Mouse (Mus musculus) stomach, embryonic 15.5 days (tissue): ENCODE measurements around the gene Gpr119. TPM values are rescaled to one million over a fixed set of nuclear protein-coding genes. Genes with fewer than 3 reads are reported as not detected.

Experiments used
- ATAC-seq: fragments of 200-750 bp; cut with Nextera tagmentation; 2 replicates; pipeline ENCODE4 v1.8.0; 2017; ENCODE audit warnings: low read depth, moderate number of reproducible peaks, moderate TSS enrichment; ENCODE audit not compliant: insufficient read depth, low FRiP score
- H3K27ac ChIP-seq: fragments of 300-500 bp; sonication (generic); 2 replicates; pipeline ENCODE4 v1.5.1; 2015; ENCODE audit warnings: mild to moderate bottlenecking, inconsistent platforms
- H3K27me3 ChIP-seq: fragments of 300-500 bp; sonication (generic); replicated peaks from 2 replicates; pipeline ENCODE4 v1.6.1; 2015; ENCODE audit warnings: inconsistent platforms
- H3K36me3 ChIP-seq: fragments of 300-500 bp; sonication (generic); 2 replicates; pipeline ENCODE4 v1.6.1; 2015; ENCODE audit warnings: inconsistent platforms
- H3K4me1 ChIP-seq: fragments of 300-500 bp; sonication (generic); 2 replicates; pipeline ENCODE4 v1.6.1; 2015; ENCODE audit warnings: inconsistent platforms
- H3K4me2 ChIP-seq: fragments of 300-500 bp; sonication (generic); 2 replicates; pipeline ENCODE4 v1.6.1; 2015; ENCODE audit warnings: mild to moderate bottlenecking, inconsistent platforms
- H3K4me3 ChIP-seq: fragments of 300-500 bp; sonication (generic); replicated peaks from 2 replicates; pipeline ENCODE4 v1.5.1; 2015; ENCODE audit warnings: inconsistent platforms
- H3K9ac ChIP-seq: fragments of 300-500 bp; sonication (generic); 2 replicates; pipeline ENCODE4 v1.6.1; 2015; ENCODE audit warnings: inconsistent platforms
- H3K9me3 ChIP-seq: fragments of 300-500 bp; sonication (generic); 2 replicates; pipeline ENCODE4 v1.6.1; 2016; ENCODE audit warnings: inconsistent platforms
- WGBS: fragments of 180-500 bp; shearing (Covaris S2); methylation state at CpG from one replicate; pipeline ENCODE4 v1.1.7; 2015; 5-methylcytosine and 5-hydroxymethylcytosine counted together
- polyA plus RNA-seq: library from polyadenylated mRNA; unstranded; fragments of >200 nt; fragmentation: Nextera tagmentation; extraction: Ambion mirVana; gene quantifications from 2 replicates; pipeline ENCODE4 v1.2.1, GENCODE M21; 2015

The Gpr119 gene
- polyA plus RNA-seq, result 0.21 and 0.27 TPM in 2 replicates

- Histone ChIP-seq H3K9ac (no peak within 1 kb of the TSS), H3K27ac (no peak within 1 kb of the TSS), H3K4me1 (no peaks in the 10 kb centered on the region), H3K36me3 (no peaks in the 10 kb centered on the region), H3K4me3 (no peak within 1 kb of the TSS), H3K9me3 (no peaks in the 10 kb centered on the region), H3K27me3 (no peaks in the 10 kb centered on the region), H3K4me2 (no peak within 1 kb of the TSS)
- no peak for ATAC-seq
- WGBS, result 46% methylated on average over 4 of the region's 4 CpGs
Observed at GRCm38 (mm10) chrX:48674171-48674570, at the start of gene Gpr119. Gene Gpr119, minus strand, starts transcription at chrX:48674478.

GRCm38 (mm10) chrX:48712846-48713245 is 38.6 kb upstream of the Gpr119 start:
- Histone ChIP-seq H3K4me2 (no peak overlapping the region), H3K4me3 (no peak overlapping the region), H3K36me3 (no peaks in the 10 kb centered on the region), H3K27ac (no peak overlapping the region), H3K4me1 (no peaks in the 10 kb centered on the region), H3K27me3 (no peaks in the 10 kb centered on the region), H3K9me3 (no peaks in the 10 kb centered on the region), H3K9ac (no peak overlapping the region)
- 86% methylated on average over 8 of the region's 8 CpGs for WGBS
- no peak for ATAC-seq

GRCm38 (mm10) chrX:48709701-48710100 is 35.4 kb upstream of the Gpr119 start:
- Histone ChIP-seq H3K27ac (no peak overlapping the region), H3K9ac (no peak overlapping the region), H3K4me3 (no peak overlapping the region), H3K4me1 (no peaks in the 10 kb centered on the region), H3K9me3 (no peaks in the 10 kb centered on the region), H3K4me2 (no peak overlapping the region), H3K36me3 (no peaks in the 10 kb centered on the region), H3K27me3 (no peaks in the 10 kb centered on the region)
- ATAC-seq, result no peak
- WGBS, result 83% methylated on average over 10 of the region's 10 CpGs

- H3K27me3 ChIP-seq, result no peaks in the 10 kb centered on the region
- H3K27ac ChIP-seq, result peak within 1 kb of the TSS; percentile 36; the same call in 1 of the 2 replicates
- peak within 1 kb of the TSS; percentile 53 for H3K4me3 ChIP-seq
- no peaks in the 10 kb centered on the region for H3K4me1 ChIP-seq
- no peaks in the 10 kb centered on the region for H3K9me3 ChIP-seq
- no peaks in the 10 kb centered on the region for H3K36me3 ChIP-seq
- H3K9ac ChIP-seq, result peak within 1 kb of the TSS; percentile 9; the same call in 1 of the 2 replicates
- H3K4me2 ChIP-seq, result peak within 1 kb of the TSS; percentile 52
- WGBS, result 15% methylated on average over 42 of the region's 42 CpGs
- ATAC-seq, result peak; percentile 92
Observed at GRCm38 (mm10) chrX:48694864-48695371, 20.6 kb upstream of the Gpr119 start, which contains the start of gene Rbmx2. Gene Rbmx2, plus strand, starts transcription at chrX:48695004.

- Histone ChIP-seq H3K4me3 (peak overlapping the region; percentile 53), H3K9me3 (no peaks in the 10 kb centered on the region), H3K4me2 (peak overlapping the region; percentile 52), H3K27ac (no peak overlapping the region), H3K27me3 (no peaks in the 10 kb centered on the region), H3K9ac (no peak overlapping the region), H3K4me1 (no peaks in the 10 kb centered on the region), H3K36me3 (no peaks in the 10 kb centered on the region)
- WGBS, result 20% methylated on average over 6 of the region's 6 CpGs
- ATAC-seq, result peak; percentile 71; the same call in 1 of the 2 replicates
Observed at GRCm38 (mm10) chrX:48694460-48694859, 20.2 kb upstream of the Gpr119 start.

GRCm38 (mm10) chrX:48683857-48684256 is 9.6 kb upstream of the Gpr119 start:
- Histone ChIP-seq H3K9ac (no peak overlapping the region), H3K27ac (no peak overlapping the region), H3K4me3 (no peak overlapping the region), H3K36me3 (no peaks in the 10 kb centered on the region), H3K4me1 (no peaks in the 10 kb centered on the region), H3K4me2 (no peak overlapping the region), H3K27me3 (no peaks in the 10 kb centered on the region), H3K9me3 (no peaks in the 10 kb centered on the region)
- ATAC-seq, result no peak
- 64% methylated on average over 5 of the region's 5 CpGs for WGBS

- no peaks in the 10 kb centered on the region for H3K4me1 ChIP-seq
- no peak overlapping the region for H3K4me3 ChIP-seq
- ATAC-seq, result no peak
- no peaks in the 10 kb centered on the region for H3K9me3 ChIP-seq
- no peaks in the 10 kb centered on the region for H3K27me3 ChIP-seq
- whole genome bisulfite sequencing, result 25% methylated on average over 3 of the region's 3 CpGs
- H3K9ac ChIP-seq, result no peak overlapping the region
- no peaks in the 10 kb centered on the region for H3K36me3 ChIP-seq
- no peak overlapping the region for H3K4me2 ChIP-seq
- no peak overlapping the region for H3K27ac ChIP-seq
Observed at GRCm38 (mm10) chrX:48683451-48683850, 9.2 kb upstream of the Gpr119 start.

- Histone ChIP-seq H3K4me1 (no peaks in the 10 kb centered on the region), H3K27ac (no peak overlapping the region), H3K36me3 (no peaks in the 10 kb centered on the region), H3K9ac (no peak overlapping the region), H3K4me2 (no peak overlapping the region), H3K9me3 (no peaks in the 10 kb centered on the region), H3K4me3 (no peak overlapping the region), H3K27me3 (no peaks in the 10 kb centered on the region)
- no peak for ATAC-seq
- WGBS, result 53% methylated on average over 3 of the region's 3 CpGs
Observed at GRCm38 (mm10) chrX:48671714-48672113, 2.6 kb downstream of the Gpr119 start.

GRCm38 (mm10) chrX:48669588-48669987 is 4.7 kb downstream of the Gpr119 start:
- Histone ChIP-seq H3K4me3 (no peak overlapping the region), H3K9ac (no peak overlapping the region), H3K27me3 (no peaks in the 10 kb centered on the region), H3K4me1 (no peaks in the 10 kb centered on the region), H3K36me3 (no peaks in the 10 kb centered on the region), H3K4me2 (no peak overlapping the region), H3K27ac (no peak overlapping the region), H3K9me3 (no peaks in the 10 kb centered on the region)
- 65% methylated on average over 3 of the region's 3 CpGs for WGBS
- ATAC-seq, result no peak

- WGBS, result 44% methylated on average over 6 of the region's 6 CpGs
- Histone ChIP-seq H3K27me3 (no peaks in the 10 kb centered on the region), H3K4me1 (no peaks in the 10 kb centered on the region), H3K9me3 (no peaks in the 10 kb centered on the region), H3K4me2 (no peak overlapping the region), H3K27ac (no peak overlapping the region), H3K9ac (no peak overlapping the region), H3K4me3 (no peak overlapping the region), H3K36me3 (no peaks in the 10 kb centered on the region)
- no peak for ATAC-seq
Observed at GRCm38 (mm10) chrX:48666807-48667206, 7.5 kb downstream of the Gpr119 start.

- no peak overlapping the region for H3K9ac ChIP-seq
- no peaks in the 10 kb centered on the region for H3K36me3 ChIP-seq
- ATAC-seq, result no peak
- H3K27me3 ChIP-seq, result no peaks in the 10 kb centered on the region
- H3K4me1 ChIP-seq, result no peaks in the 10 kb centered on the region
- no peak overlapping the region for H3K4me3 ChIP-seq
- H3K9me3 ChIP-seq, result no peaks in the 10 kb centered on the region
- no peak overlapping the region for H3K27ac ChIP-seq
- no peak overlapping the region for H3K4me2 ChIP-seq
- 94% methylated on average over 2 of the region's 2 CpGs for WGBS
Observed at GRCm38 (mm10) chrX:48644122-48644521, 30.2 kb downstream of the Gpr119 start.

- Histone ChIP-seq H3K9me3 (no peaks in the 10 kb centered on the region), H3K36me3 (no peaks in the 10 kb centered on the region), H3K27ac (no peak overlapping the region), H3K4me2 (no peak overlapping the region), H3K27me3 (no peaks in the 10 kb centered on the region), H3K9ac (no peak overlapping the region), H3K4me3 (no peak overlapping the region), H3K4me1 (no peaks in the 10 kb centered on the region)
- WGBS, result 60% methylated on average over 2 of the region's 2 CpGs
- no peak for ATAC-seq
Observed at GRCm38 (mm10) chrX:48637032-48637431, 37.2 kb downstream of the Gpr119 start.

GRCm38 (mm10) chrX:48624054-48624420 is 50.2 kb downstream of the Gpr119 start:
- H3K4me1 ChIP-seq, result no peaks in the 10 kb centered on the region
- WGBS, result 20% methylated on average over 9 of the region's 9 CpGs
- no peaks in the 10 kb centered on the region for H3K9me3 ChIP-seq
- ATAC-seq, result no peak
- no peaks in the 10 kb centered on the region for H3K27me3 ChIP-seq
- peak overlapping the region; percentile 55 for H3K4me2 ChIP-seq
- no peaks in the 10 kb centered on the region for H3K36me3 ChIP-seq
- H3K9ac ChIP-seq, result no peak overlapping the region
- H3K27ac ChIP-seq, result 0 out of 2 replicates have a peak overlapping the region, but pooled peaks have one; percentile 82
- peak overlapping the region; percentile 67 for H3K4me3 ChIP-seq
